Mouse (Mus musculus) lung, postnatal 4 days (tissue): Measurements from ENCODE around the gene Phf23.
"Not testable (repeated sequence)": the region's sequence is repeated elsewhere in the genome, so short reads cannot be mapped to it uniquely, and the experiment has no call there.

Experiments
- DNase-seq, 2 experiments: peaks; one replicate each; pipeline ENCODE4 v3.0.0; 2021

Gene Phf23

DNA sequence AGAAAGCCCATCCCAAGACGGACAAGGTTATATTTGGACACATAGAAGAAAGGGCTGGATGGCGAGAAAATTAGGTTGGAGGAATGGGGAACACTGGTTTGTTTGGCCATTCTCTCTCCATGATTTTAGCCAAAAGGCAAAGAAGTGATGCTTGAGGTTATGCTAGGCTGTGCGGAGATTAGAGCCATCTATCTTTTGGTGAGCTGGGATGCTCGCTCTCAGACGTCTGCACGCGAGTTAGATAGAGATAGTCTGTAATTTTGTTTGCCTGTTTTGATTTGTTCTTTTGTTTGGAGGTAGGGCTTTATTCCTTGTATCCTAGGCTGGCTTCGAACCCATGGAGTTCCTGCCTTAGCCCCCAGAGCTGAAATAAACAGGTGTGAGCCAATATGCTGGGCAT, 5.6 kb downstream of the Phf23 start:
- no peak for DNase-seq

DNA sequence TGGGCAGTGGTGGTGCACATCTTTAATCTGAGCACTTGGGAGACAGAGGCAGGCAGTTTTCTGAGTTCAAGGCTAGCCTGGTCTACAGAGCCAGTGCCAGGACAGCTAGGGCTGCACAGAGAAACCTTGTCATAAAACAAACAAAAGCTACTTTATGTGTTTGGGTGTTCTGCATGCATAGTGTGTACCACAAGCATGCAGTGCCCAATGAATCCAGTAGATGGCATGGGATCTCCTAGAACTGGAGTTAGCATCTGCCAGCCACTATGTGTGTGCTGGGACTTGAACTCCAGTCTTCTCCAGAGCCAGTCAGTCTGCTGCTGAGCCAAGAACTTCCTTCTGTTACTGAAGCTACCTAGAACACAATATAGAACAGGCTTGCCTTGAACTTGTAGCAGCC, 6.3 kb downstream of the Phf23 start:
- peak in 1 of 2 experiments; percentile 74 for DNase-seq

DNA sequence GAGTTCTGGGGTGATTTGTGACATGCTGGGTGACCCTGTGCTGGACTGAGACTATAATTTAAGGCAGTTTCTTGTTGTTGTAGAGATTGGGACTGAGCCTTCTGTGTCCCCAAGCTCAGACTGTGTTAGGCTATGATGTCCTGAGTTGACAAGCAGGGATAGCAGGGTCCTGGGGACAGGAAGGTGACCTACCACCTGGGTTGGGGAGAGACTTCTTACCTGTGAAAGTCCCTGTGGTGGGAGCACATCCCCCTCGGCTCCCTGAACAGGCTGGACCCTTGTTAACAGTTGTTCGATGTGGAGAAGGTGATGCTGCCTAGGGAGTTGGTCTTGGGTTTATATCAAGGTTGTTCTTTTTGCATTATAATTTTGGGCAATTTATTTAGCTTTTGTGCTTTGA, 6.9 kb downstream of the Phf23 start:
- no peak for DNase-seq

DNA sequence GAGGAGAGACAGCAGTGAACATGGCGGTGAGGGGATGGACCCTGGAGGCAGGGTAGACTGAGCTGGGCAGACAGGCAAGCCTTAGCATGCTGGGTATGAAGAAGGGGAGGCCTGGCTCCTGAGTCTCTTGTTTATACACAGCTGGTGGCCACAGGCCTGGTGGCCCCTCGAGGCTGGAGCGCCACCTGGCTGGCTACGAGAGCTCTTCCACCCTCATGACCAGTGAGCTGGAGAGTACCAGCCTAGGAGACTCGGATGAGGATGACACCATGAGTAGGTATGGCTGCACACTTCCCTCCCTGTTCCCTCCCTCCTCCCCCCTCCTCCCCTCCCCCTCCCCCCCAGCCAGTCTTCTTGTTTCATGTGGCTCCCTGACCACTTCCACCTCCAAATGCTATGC, 9.9 kb downstream of the Phf23 start:
- peak; percentile 32 to 58 for DNase-seq

DNA sequence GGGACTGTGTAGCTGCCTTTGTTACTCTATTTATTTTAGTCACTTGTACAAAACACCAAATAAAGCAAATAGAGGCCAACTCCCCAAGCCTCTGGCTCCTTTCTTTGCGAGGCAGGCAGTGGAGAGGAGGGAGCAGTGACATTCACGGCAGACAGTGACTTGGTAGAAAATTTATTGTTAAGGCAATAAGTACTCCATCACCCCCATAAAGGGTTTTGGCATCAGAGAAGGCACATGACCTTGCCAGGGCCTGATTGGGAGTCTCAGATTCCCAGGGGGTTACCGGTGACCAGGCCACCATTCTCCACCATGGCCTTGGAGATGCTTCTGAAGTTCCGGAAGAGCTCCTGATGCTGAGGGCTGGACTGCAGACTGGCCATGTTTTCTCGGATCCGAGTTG, 14.5 kb downstream of the Phf23 start:
- no peak for DNase-seq

DNA sequence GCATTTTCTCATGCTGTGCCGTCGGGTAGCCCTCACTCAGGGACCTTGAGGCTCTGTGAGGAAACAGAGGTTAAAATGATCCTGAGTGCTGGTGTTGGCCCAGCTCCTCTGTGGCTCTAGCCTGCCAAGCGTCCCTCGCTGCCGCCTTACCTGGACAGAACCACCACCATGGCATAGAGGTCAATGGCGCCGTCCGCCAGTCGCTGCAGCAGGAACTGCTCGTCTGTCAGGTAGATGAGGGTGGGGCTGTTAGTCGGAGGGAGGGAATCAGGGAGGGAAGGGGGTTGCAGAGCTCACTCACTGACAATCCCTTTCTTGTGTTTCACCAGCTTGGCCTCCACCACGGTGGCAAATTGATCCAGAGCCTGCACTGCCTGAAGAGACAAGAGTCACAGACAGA, 15.0 kb downstream of the Phf23 start:
- DNase-seq = no peak

DNA sequence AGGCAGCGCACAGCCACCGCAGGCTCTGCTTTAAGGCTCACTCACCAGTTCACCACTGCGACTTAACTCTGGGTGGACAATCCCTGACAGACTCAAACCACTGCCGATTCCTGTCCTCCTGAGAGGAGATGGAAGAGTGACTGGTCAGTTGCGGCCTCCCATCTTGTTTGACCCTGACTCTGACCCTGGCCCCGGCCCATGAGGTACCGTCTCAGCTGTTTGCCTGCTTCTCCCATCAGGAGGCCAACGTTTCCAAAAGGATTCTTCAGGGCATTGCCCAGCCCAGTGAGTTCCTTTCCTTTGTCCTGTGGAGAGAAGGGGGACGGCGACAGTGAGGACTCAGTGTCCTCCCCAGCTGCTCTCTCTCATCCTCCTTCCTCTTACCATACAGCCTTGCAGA, 15.4 kb downstream of the Phf23 start:
- DNase-seq = no peak

DNA sequence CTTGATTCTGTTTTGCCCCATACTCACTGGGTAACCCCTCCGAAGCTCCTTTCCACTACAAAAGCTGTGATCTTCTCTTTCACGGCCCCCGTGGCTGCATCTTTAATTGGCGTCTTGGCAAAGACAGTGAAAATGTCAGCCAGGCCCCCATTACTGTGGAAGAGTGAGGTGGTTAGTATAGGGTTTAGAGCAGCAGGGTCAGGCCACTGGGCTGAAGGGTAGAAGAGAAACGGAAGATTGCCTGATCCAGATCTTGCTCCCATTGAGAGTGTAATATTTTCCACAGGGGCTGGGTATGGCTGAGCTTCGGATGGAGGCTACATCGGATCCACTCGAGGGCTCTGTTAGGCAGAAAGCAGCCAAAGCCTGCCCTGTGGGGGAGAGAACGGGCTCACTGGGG, 17.4 kb downstream of the Phf23 start:
- no peak for DNase-seq

DNA sequence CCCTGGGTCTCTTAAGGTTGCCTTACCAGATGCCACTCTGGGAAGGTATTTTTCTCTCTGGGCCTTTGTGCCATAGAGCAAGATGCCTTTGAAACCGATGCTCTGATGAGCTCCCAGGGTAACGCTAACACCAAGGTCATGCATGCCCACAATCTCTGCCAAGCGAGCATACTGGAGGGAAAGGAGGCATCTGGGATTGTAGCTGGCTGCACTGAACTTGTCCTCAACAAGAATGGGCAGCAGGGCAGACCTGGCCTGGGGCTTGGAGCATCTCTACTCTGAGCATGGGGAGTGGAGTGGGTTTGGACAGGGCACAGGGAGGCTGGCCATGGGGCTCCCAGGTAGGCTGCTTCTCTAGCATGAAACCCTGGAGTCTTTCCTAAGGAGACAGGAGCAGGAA, 17.8 kb downstream of the Phf23 start:
- peak in 1 of 2 experiments; percentile 17 for DNase-seq

DNA sequence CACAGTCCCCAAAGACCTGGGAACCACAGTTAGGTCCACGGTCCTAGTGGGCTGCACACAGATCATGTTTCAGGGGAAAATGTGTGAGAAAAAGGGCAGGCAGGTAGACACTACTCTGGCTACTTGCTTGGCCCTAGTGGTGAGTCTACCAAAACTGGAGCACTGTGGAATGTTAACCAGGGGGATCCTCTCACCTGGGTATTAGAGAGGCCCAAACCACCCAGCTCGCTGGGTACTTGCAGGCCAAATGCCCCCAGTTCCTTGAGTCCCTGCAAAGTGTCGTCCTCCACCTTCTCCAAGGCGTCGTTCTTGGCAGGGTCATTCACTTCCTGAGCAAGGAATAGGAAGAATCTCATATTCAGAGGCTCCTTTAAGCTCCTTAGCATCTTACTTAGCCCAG, 18.5 kb downstream of the Phf23 start:
- DNase-seq = no peak

DNA sequence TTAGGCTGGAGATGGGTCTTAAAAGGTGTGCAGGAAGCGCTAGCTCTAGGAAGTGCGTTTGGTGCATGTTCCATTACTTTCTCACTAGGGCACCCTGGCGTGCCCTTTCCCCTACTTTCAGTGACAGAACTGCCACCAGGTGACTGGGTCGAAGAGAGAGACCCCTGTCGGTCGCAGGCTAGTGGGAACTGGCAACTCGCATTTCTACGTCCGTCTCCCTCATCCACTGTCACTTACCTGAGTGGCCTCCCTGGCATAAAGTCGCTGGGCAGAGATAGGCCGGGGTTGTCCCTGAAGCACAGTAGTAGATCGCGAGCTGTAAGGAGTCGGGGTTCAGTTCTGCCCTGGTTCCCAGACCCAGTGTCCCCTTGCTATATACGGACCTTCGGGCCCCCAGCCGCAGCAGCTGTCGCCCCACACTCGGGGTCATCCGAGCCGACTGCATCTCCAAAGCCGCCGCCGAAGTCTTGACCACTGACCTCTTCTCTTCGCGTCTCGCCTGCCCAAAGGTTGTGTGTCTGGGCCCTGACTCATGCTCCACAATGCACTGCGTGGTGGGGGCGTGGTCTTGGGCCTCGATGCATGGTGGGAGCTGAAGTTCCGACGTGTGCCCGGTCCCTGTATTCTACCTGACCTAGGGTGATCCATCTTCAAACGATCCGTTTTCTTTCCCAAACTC, 19.4 kb downstream of the Phf23 start, which contains the start of gene Acadvl:
TSS of gene Acadvl (minus strand) at position 532 of the 679 bp plus-strand sequence.
- peak; percentile 89 to 90 for DNase-seq

DNA sequence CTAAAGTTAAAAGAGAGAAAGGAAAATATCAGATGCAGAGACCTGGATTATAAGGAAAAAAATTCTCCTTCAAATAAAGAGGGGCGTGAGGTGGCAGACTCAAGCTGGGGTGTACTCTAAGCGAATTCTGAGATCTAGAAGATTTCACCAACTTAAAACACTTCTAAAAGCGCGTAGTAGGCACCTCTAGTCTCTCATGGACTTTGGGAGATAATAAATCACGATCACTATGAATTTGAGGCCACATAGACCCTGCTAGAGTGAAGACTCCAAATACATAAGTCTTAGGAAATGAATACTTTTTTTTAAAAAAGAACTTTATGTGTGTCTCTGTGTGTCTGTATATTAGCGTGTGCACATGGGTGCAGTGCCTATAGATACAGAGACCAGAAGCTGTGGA, 20.1 kb downstream of the Phf23 start:
- no peak for DNase-seq

DNA sequence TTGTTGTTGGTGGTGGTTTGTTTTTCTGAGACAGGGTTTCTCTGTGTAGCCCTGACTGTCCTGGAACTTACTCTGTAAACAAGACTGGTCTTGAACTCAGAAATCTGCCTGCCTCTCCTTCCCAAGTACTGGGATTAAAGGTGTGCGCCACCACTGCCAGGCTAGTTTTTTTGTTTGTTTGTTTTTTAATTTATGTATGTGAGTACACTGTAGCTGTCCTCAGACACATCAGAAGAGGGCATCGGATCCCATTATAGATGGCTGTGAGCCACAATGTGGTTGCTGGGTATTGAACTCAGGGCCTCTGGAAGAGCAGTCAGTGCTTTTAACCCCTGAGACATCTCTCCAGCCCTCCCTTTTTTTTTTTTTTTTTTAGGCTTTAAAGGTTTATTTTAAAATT, 20.6 kb downstream of the Phf23 start:
- DNase-seq = not testable (repeated sequence)

DNA sequence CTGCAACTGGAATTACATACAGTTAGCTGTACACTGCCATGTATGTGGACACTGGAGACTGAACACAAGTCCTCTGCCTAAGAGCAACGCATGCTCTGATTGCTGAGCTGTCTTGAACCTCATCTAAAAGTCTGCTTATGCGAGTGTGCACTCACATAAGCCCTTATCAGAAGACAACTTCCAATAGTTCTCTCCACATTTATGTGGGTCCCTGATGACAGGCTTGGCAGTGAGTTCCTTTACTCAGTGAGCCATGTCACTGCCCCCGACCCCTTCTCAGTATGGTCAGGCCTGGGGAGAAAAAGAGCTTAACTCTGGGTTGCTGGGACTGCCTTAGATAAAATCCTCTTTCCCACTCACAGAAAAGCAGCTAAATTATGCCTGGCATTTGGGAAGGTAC, 21.1 kb downstream of the Phf23 start, which contains the start of gene Dlg4:
TSS of gene Dlg4 (plus strand) at position 274 of the 400 bp plus-strand sequence.
- peak in 1 of 2 experiments; percentile 9 for DNase-seq

DNA sequence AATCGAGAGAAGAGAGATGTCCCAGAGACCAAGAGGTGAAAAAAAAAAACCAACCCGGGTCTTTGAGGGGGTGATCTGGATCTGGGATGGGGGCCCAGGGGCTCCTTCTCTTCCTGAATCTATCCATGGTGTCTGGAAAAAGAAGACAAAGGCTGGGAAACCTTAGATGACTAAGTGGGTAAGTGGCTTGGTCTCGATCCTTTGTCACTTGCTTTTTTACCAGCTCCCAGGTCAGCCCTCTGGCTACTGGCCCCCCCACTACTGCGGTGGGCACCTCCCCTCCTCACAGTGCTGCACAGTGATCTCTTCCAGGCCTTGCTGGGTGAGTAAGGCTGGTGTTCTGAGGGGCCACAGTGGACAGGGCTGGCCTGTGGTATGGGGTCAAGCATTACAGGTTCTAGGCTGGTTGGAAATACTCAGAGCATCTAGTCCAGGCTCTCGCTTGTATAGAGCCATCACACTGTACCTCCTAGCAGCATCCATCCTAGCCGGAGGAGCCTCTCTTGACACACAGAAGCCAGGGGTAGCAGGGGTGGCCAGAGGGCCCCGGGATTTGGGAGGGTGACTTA, 21.7 kb downstream of the Phf23 start:
- DNase-seq = peak in 1 of 2 experiments; percentile 23

DNA sequence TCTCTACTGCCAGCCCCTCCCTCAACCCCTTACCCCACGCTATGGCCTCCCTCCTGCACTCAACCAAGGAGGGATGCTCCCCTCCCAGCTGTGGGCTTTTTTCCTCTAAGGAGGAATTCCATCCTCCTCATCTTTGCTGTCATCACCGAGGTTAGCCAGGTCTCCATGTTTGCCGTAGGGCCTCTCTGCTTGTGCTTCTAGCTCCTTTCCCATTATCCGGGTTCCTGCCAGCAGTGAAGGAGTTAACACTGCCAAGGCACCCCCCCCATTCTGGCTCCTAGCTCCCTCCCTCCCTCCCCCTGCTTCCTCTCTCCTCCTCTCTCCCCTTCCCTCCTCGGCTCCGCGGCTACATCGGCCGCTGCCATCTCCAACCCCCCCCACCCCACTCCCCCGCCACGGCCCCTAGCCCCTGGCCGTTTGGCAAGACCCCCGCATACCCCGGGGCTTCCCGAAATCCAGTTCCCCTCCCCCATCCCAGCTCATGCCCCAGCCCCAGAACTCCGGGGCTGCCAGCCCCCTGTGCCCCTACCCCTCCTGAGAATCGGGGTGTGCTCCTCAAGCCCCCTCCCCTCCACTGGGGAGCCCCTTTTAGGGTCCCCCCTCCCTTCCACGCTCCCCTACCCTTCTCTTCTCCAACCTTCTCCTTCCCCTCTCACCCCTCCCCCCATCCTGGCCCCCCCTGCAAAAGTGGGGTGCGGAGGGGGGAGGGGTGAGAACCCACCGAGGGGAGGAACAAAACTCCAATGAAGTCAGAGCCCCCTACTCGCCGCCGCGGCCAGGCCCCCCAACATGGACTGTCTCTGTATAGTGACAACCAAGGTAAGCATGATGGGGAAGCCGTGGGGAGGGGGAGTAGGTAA, 22.8 kb downstream of the Phf23 start:
- peak; percentile 61 to 71 for DNase-seq

DNA sequence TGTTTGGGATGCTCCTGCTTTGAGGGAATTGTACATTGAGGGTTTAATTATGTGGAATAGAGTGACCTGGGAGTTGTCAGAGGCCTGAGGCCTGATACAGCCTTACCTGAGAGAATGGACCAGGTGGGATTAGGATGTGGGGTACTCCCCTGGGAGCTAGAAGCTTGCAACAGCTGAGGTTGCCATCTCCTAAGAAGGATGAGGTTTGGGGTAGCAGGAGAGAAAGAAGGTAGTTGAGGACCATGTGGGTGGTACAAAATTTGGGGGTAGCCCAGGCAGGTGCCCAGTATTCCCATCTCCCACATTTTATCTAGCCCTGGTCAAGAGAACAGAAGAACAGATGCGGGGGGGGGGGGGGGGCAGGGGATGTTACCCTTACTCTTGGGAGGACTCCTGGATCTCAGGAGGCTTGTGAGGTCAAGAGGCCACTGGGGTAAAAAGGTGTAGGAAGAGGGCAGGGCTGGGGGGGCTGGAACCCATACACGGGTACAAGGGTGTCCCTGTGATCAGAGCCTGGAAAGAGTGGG, 24.0 kb downstream of the Phf23 start:
- DNase-seq = no peak

DNA sequence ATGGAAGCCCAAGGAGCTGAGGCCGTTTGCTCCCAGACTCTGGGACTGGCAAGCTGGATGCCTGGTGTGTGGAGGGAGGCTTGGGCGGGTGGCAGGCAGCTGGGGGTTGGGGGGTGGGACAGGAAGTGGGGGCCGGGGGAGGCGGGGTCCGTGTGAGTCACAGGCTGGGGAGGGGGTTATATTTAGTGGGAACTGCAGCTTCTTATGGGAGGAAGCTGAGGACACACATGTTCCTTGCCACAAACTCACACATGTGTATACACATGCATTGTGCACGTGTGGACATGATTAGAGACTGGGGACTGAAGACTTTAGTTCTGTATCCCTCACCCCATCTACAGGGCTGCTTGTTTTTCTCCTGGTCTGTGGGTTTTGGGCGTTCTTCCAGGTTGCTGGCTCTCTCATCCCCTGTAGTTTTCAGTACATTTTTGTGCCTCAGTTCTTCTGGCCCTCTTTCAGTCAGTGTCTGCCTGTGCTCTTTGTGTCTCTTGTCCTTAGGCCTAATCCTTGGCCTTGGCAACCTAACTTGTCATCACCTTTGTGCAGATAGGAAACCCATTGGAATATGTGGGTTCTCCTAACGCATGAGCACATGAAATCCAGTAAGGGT, 24.6 kb downstream of the Phf23 start:
- no peak for DNase-seq

DNA sequence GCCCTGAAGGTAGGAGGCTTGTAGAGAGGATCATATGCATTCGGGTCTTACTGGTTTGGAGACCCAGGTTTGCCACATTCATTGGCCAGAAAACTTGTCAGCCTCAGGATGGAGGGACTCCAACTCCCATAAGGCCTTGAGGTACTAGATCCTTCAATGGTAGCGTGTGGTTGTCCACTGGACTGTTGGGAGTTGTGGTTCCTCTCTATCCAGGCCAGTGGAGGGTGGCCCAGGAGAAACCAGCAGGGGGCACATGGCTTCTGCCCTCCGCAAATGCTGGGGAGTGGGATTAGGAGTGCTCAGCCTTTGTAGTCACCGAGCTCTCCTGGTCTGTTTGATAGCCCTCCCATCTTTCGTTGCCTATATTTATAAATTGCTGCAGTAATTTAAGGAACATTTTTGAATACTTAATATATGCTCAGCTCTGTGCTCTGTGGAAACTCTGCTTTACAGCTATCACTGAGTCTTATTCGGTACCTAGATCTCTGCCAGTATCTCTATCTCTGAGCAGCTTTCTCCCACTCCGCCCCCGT, 25.2 kb downstream of the Phf23 start:
- peak; percentile 80 to 81 for DNase-seq

DNA sequence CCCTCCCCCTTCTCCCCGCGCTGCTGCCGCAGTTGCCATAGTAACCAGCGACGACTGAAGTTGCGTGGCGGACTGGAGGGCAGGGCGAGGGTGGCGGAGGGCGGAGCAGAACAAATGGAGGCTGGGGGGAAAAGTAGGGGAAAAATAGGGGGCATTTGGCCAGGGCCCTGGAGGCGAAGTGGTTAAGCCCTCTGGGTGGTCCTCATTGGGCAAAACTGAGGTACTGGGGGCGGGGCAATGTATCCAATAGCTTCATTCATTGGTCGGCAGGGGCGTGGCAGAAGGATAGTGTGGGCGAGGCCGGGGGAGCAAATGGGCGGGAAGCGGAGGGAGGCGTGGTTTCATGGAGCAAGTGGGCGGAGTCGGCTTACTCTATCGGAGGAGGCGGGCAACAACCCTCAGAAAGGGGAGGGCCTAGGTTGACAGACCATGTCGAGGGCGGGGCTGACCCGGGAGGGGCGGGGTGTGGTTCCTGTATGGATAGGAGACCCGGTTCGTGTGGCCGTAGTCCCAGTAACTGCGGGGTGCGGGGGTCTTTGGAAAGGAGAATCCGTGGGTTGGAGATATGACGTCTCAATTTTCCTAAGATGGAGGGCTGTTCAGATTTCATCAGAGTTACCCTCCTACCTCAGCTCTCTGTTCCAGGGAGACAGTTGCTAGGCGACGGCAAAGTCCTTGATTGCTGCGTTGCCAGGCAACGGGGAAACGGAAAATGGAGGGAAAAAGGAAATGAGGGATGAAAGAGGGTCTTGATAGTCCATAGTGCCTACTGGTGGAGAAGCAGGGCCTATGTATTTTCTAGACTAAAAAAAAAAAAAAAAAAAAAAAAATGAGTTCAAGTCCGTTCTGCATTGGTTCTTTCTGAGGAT, 25.9 kb downstream of the Phf23 start:
- DNase-seq = peak; percentile 98 to 99

DNA sequence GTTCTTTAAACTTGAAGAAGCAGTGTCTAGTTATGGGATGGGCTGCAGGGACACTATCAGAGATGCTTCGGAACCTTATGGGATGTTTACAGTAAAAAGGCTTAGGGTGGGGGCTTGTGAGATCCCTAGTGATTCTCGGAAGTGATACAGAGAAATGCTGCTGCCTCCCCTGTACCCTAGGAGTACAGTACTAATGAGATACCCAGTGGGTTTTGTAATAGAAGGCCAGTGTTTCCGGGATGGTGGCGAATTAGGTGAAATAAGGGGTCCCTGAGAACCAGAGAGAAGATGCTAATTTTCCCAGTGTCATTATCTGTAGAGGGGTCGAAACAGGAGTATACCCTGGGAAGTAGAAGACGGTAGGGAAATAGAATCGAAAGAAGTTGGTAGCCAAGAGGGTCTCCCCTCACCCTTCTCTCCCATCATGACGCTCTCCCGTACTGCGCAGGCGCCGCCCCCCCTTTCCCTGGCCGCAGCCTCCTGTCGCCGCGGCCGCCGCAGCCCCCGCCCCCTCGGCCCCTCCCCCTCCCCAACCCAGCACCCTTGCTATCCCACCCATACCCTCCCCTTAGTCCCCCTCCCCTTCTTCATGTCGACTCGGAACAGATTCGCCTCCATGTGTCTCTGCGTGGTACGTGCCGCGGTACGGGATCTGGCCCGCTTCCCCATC, 28.0 kb downstream of the Phf23 start:
- no peak for DNase-seq
